Mouse (Mus musculus) limb, embryonic 10.5 days (tissue): ENCODE results near the gene 1810037I17Rik. TPM values are rescaled to one million over a fixed set of nuclear protein-coding genes. Genes with fewer than 3 reads are reported as not detected.
"Not testable (repeated sequence)": the region's sequence is repeated elsewhere in the genome, so short reads cannot be mapped to it uniquely, and the experiment has no call there.

ENCODE experiments used
- DNase-seq: peaks from one replicate; pipeline ENCODE4 v3.0.0-alpha.2; 2017; ENCODE audit warnings: low spot score
- H3K27ac ChIP-seq: fragments of 300-500 bp; sonication (generic); 2 replicates; pipeline ENCODE4 v1.5.1; 2016; ENCODE audit warnings: mild to moderate bottlenecking
- H3K27me3 ChIP-seq: fragments of 300-500 bp; sonication (generic); 2 replicates; pipeline ENCODE4 v1.6.1; 2016; ENCODE audit warnings: low read depth, mild to moderate bottlenecking; ENCODE audit not compliant: poor library complexity, severe bottlenecking
- H3K36me3 ChIP-seq: fragments of 300-500 bp; sonication (generic); 2 replicates; pipeline ENCODE4 v1.6.1; 2016; ENCODE audit warnings: mild to moderate bottlenecking, moderate library complexity
- H3K4me1 ChIP-seq: fragments of 300-500 bp; sonication (generic); 2 replicates; pipeline ENCODE4 v1.6.1; 2016
- H3K4me3 ChIP-seq: fragments of 300-500 bp; sonication (generic); 2 replicates; pipeline ENCODE4 v1.5.1; 2016; ENCODE audit warnings: mild to moderate bottlenecking, moderate library complexity
- H3K9me3 ChIP-seq: fragments of 300-500 bp; sonication (generic); replicated peaks from 2 replicates; pipeline ENCODE4 v1.6.1; 2016; ENCODE audit warnings: mild to moderate bottlenecking
- WGBS: fragments of 180-500 bp; shearing (Covaris S2); methylation state at CpG from one replicate; pipeline ENCODE4 v1.1.7; 2016; 5-methylcytosine and 5-hydroxymethylcytosine counted together
- polyA plus RNA-seq: library from polyadenylated mRNA; unstranded; fragments of >200 nt; fragmentation: Nextera tagmentation; extraction: Ambion mirVana; gene quantifications from 2 replicates; pipeline ENCODE4 v1.2.1, GENCODE M21; 2016

1810037I17Rik gene
- polyA plus RNA-seq, 1 experiment from 2014 or later: 59.2 TPM

DNA sequence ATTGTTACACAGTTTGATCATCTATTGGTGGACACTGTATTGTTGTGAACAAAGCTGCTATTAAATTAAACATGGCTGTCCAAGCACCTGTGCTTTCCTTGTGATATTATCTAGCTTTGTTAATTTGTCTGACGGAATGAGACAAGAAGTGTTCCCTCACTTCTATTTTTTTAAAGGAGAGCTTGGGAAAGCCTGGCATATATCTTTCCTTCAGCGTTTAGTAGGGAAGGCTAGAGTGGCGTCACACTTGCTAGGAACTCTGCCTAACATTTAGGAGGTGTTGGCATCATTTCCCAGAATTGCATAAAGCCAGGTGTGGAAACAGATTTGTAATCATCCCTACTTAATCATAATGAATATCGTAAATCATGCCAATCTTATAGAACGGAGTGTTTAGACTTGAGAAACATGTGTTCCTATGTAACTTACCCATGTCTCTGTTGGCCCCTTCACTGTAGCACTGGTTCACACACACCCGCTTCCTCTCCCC lies 7.8 kb upstream of the 1810037I17Rik start:
- 88% methylated on average over 6 of the region's 6 CpGs for WGBS
- Histone ChIP-seq H3K4me3 (no peak overlapping the region), H3K27ac (no peak overlapping the region), H3K36me3 (no peaks in the 10 kb centered on the region), H3K9me3 (no peaks in the 10 kb centered on the region), H3K4me1 (no peaks in the 10 kb centered on the region), H3K27me3 (no peaks in the 10 kb centered on the region)
- no peak for DNase-seq

DNA sequence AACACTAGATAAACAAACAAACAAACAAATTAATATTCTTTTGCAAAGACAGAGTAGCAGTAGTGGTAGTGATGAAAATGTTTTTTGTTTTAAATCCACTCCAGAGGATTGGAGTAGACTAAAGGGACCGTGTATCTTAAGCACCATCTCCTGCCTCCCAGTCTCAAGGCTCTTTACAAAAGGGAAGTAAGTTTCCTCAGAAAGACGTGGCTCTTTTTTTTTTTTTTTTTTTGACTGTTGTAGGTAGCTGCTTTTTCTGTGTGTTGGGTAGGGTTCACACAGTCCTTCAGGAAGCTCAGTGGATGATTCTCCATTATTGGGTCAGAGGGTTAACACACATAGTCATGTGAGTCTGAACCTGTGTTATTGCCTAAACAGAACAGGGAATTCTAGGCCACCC lies 5.3 kb upstream of the 1810037I17Rik start:
- no peaks in the 10 kb centered on the region for H3K9me3 ChIP-seq
- no peak for DNase-seq
- no peak overlapping the region for H3K27ac ChIP-seq
- H3K4me1 ChIP-seq: no peaks in the 10 kb centered on the region
- H3K27me3 ChIP-seq: no peaks in the 10 kb centered on the region
- H3K4me3 ChIP-seq: no peak overlapping the region
- no peaks in the 10 kb centered on the region for H3K36me3 ChIP-seq
- 88% methylated on average over 2 of the region's 2 CpGs for WGBS

DNA sequence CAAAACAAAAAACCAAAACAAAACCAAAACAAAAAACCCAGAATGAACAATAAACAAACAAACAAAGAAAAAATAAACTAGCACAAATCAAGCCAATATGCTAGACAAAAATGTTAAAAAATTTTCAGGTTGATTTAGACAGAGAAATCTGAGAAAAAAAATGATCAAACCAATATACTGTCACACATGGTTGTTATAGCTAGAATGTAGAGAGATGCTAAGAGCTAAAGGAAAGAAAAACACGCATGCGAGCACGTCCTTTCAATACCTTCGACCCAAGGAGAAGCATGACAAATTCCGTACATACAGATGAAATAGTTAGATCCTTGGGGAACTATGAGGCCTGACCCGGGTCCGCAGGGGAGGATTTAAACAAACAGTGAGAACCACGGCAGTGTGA lies 4.7 kb upstream of the 1810037I17Rik start, which contains the start of gene Gm10959:
Gene Gm10959 (minus strand): TSS at position 101 of the 400 bp plus-strand sequence.
- H3K4me1 ChIP-seq: no peaks in the 10 kb centered on the region
- H3K9me3 ChIP-seq: no peaks in the 10 kb centered on the region
- DNase-seq: no peak
- WGBS: 84% methylated on average over 8 of the region's 8 CpGs
- no peak within 1 kb of the TSS for H3K27ac ChIP-seq
- H3K27me3 ChIP-seq: no peaks in the 10 kb centered on the region
- H3K4me3 ChIP-seq: no peak within 1 kb of the TSS
- no peaks in the 10 kb centered on the region for H3K36me3 ChIP-seq

GRCm38 (mm10) chr3:122920572-122921435 lies 3.2 kb upstream of the 1810037I17Rik start:
- no peak overlapping the region for H3K4me3 ChIP-seq
- no peaks in the 10 kb centered on the region for H3K36me3 ChIP-seq
- no peak overlapping the region for H3K27ac ChIP-seq
- WGBS: 69% methylated on average over 8 of the region's 8 CpGs
- H3K4me1 ChIP-seq: peaks cover 6% of the 10 kb centered on the region; the same call in 1 of the 2 replicates
- H3K27me3 ChIP-seq: no peaks in the 10 kb centered on the region
- no peak for DNase-seq
- H3K9me3 ChIP-seq: no peaks in the 10 kb centered on the region

DNA sequence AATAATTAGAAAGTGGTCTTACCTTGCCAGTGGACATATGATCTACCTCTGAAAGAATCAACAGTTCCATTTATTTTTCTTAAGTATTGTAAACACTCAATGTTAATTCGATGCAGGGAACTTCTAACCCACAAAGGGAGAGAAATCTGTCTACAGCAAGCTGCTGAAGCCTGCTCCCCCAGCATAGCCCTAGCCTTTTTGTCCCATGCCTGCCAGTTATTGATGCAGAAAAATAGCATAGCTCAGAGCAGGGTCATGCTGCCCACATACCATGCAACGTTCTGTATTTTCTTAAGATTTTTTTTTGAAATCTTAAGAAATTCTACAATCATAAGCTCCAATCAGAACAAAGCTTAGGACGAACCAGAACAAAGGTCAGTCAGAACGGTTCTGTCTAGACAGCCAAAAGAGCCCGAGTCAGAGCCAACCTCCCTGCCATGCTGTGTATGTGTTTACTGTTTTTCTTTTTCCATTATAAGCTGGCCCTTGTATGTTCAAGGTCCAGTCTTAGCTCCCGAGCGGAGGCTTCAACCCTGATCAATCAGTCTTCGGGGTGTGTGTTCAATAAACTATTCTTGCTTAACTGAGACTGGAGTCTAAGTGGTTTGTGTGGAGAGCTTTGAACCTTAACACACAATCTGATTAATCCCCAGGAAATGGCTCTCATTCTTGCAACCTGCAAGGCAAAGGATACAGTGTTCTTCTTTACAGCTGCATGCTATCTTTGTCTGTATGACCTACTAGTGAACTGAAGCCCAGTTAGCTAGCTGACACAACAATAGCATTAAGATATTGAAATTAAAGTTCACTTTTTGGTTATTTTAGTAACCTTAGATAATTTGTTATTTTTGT lies 2.1 kb upstream of the 1810037I17Rik start:
- H3K36me3 ChIP-seq: peaks cover 9% of the 10 kb centered on the region
- no peak for DNase-seq
- H3K4me1 ChIP-seq: peaks cover 6% of the 10 kb centered on the region; the same call in 1 of the 2 replicates
- H3K27ac ChIP-seq: no peak overlapping the region
- 94% methylated on average over 8 of the region's 8 CpGs for WGBS
- H3K4me3 ChIP-seq: no peak overlapping the region
- no peaks in the 10 kb centered on the region for H3K27me3 ChIP-seq
- H3K9me3 ChIP-seq: no peaks in the 10 kb centered on the region

GRCm38 (mm10) chr3:122923147-122923546 lies 856 bp upstream of the 1810037I17Rik start:
- no peak for DNase-seq
- Histone ChIP-seq H3K36me3 (peaks cover 17% of the 10 kb centered on the region), H3K27ac (no peak overlapping the region), H3K9me3 (no peaks in the 10 kb centered on the region), H3K4me1 (peaks cover 6% of the 10 kb centered on the region; the same call in 1 of the 2 replicates), H3K27me3 (no peaks in the 10 kb centered on the region), H3K4me3 (peak overlapping the region; percentile 62)
- 74% methylated on average over 7 of the region's 7 CpGs for WGBS

DNA sequence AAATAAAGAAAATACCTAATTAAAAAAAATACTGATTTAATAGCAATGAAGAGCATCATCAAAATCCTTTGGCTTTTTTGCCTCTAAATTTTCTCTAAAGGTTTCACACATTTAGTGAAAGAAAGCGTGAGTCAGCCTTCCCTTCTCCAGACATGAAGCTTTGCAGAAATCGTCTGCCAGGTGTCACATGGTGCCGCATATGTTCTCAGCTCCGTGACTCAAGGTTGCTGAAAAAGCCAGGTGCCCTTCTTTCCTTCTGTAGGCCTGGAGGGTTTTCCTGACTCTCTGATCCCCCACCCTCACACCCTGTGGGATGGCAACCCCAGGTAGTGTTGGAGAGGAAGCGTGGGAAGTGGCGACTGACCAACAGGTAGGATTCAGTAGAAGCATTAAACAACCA lies 5.7 kb downstream of the 1810037I17Rik start:
- H3K4me1 ChIP-seq: peaks cover 6% of the 10 kb centered on the region; the same call in 1 of the 2 replicates
- H3K27me3 ChIP-seq: no peaks in the 10 kb centered on the region
- H3K36me3 ChIP-seq: peaks cover 25% of the 10 kb centered on the region
- no peak for DNase-seq
- H3K4me3 ChIP-seq: no peak overlapping the region
- 92% methylated on average over 6 of the region's 6 CpGs for WGBS
- no peak overlapping the region for H3K27ac ChIP-seq
- no peaks in the 10 kb centered on the region for H3K9me3 ChIP-seq

DNA sequence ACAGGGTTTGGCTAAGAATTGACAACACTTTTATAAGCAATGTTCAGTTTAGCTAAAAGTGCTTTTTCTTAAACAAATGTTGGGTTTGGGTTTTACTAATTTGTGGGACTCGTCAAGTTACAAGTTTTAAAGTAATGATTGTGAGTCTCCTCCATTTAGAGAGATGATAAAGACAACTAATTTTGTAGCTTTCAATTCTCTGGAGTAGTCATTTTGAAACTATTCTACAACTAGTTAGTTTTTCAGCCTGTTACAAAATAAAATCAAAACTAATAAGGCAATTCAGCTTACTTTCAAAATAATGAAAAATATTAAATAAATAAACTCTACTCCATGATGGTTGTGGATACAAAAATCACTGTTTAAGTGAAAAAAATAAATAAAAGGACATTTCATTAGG lies 8.5 kb downstream of the 1810037I17Rik start:
- H3K27me3 ChIP-seq: no peaks in the 10 kb centered on the region
- H3K4me3 ChIP-seq: no peak overlapping the region
- DNase-seq: no peak
- no peak overlapping the region for H3K27ac ChIP-seq
- 91% methylated on average over 1 of the region's 1 CpGs for WGBS
- peaks cover 17% of the 10 kb centered on the region for H3K36me3 ChIP-seq
- H3K9me3 ChIP-seq: no peaks in the 10 kb centered on the region
- no peaks in the 10 kb centered on the region for H3K4me1 ChIP-seq

- 90% methylated on average over 13 of the region's 13 CpGs for WGBS
- not testable (repeated sequence) for H3K4me3 ChIP-seq, DNase-seq, H3K27ac ChIP-seq, H3K27me3 ChIP-seq, H3K9me3 ChIP-seq, H3K4me1 ChIP-seq
- H3K36me3 ChIP-seq: peaks cover 13% of the 10 kb centered on the region
Measured at GRCm38 (mm10) chr3:122937176-122937575, 13.2 kb downstream of the 1810037I17Rik start.

GRCm38 (mm10) chr3:122939215-122939614 lies 15.2 kb downstream of the 1810037I17Rik start:
- 79% methylated on average over 2 of the region's 2 CpGs for WGBS
- H3K4me3 ChIP-seq: no peak overlapping the region
- no peak for DNase-seq

DNA sequence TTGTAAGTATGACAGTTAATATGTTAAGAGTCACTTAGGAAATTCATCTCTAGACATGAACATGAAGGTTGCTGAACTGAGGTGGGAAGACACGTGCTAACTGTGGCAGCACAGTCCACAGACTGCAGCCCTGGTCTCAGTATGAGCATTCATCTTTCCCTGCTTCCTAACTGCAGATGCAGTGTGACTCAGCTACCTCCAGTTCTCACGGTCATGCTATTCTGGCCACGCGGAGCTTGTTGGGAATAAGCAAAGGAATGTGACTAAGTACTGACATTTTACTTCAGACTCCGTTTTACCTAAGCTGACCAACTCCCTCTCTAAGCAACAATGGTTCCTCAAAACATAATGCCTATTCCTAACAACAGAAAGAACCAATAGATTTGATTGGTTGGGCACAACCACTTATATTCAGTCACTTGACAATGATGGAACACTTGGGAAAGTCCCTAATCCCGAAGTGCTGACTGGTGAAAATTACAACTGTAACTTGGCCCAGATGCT lies 19.4 kb downstream of the 1810037I17Rik start:
- H3K4me3 ChIP-seq: no peak overlapping the region
- no peak for DNase-seq
- H3K4me1 ChIP-seq: 0 out of 2 replicates have a peak, but pooled peaks cover 3% of the 10 kb centered on the region
- no peaks in the 10 kb centered on the region for H3K27me3 ChIP-seq
- H3K9me3 ChIP-seq: no peaks in the 10 kb centered on the region
- H3K27ac ChIP-seq: no peak overlapping the region
- 84% methylated on average over 6 of the region's 6 CpGs for WGBS
- no peaks in the 10 kb centered on the region for H3K36me3 ChIP-seq

More at GRCm38 (mm10) chr3:122939215-122939614, 15.2 kb downstream of the 1810037I17Rik start:
- Histone ChIP-seq H3K27me3 (no peaks in the 10 kb centered on the region), H3K4me1 (no peaks in the 10 kb centered on the region), H3K27ac (no peak overlapping the region), H3K9me3 (no peaks in the 10 kb centered on the region), H3K36me3 (peaks cover 6% of the 10 kb centered on the region; the same call in 1 of the 2 replicates)

- H3K27ac ChIP-seq: no peak overlapping the region
- 0 out of 2 replicates have a peak, but pooled peaks cover 3% of the 10 kb centered on the region for H3K4me1 ChIP-seq
- H3K4me3 ChIP-seq: no peak overlapping the region
- WGBS: 96% methylated on average over 2 of the region's 2 CpGs
- H3K27me3 ChIP-seq: no peaks in the 10 kb centered on the region
- H3K9me3 ChIP-seq: no peaks in the 10 kb centered on the region
- H3K36me3 ChIP-seq: peaks cover 19% of the 10 kb centered on the region
- no peak for DNase-seq
Measured at GRCm38 (mm10) chr3:122950129-122950528, 26.1 kb downstream of the 1810037I17Rik start.
